Mouse (Mus musculus): ENCODE results near the gene Gfral.
"Not testable (repeated sequence)": the region's sequence is repeated elsewhere in the genome, so short reads cannot be mapped to it uniquely, and the experiment has no call there.

Gfral gene

GRCm38 (mm10) chr9:76124249-76124648, 89.2 kb downstream of the Gfral start:
- no peak for DNase-seq (ENCODE audit: extremely low read depth, low read depth, low spot score)

- DNase-seq (ENCODE audit: extremely low read depth, low read depth, low spot score) = not testable (repeated sequence)
These were observed 90.6 kb downstream of the Gfral start for GRCm38 (mm10) chr9:76122888-76123287.
